Mouse (Mus musculus) subcutaneous adipose tissue, adult 2 months (tissue): ENCODE results near the gene Coq6. TPM values are rescaled to one million over a fixed set of nuclear protein-coding genes. Genes with fewer than 3 reads are reported as not detected.

Source experiments
- polyA plus RNA-seq: library from polyadenylated mRNA; depleted of rRNA; stranded (reverse); fragments of >200 nt; gene quantifications from 2 replicates; pipeline ENCODE4 v1.2.3, GENCODE M21; 2012; ENCODE audit warnings: low replicate concordance; rRNA removed

Coq6 gene
- polyA plus RNA-seq = 66.8 and 81.5 TPM in 2 replicates

DNA sequence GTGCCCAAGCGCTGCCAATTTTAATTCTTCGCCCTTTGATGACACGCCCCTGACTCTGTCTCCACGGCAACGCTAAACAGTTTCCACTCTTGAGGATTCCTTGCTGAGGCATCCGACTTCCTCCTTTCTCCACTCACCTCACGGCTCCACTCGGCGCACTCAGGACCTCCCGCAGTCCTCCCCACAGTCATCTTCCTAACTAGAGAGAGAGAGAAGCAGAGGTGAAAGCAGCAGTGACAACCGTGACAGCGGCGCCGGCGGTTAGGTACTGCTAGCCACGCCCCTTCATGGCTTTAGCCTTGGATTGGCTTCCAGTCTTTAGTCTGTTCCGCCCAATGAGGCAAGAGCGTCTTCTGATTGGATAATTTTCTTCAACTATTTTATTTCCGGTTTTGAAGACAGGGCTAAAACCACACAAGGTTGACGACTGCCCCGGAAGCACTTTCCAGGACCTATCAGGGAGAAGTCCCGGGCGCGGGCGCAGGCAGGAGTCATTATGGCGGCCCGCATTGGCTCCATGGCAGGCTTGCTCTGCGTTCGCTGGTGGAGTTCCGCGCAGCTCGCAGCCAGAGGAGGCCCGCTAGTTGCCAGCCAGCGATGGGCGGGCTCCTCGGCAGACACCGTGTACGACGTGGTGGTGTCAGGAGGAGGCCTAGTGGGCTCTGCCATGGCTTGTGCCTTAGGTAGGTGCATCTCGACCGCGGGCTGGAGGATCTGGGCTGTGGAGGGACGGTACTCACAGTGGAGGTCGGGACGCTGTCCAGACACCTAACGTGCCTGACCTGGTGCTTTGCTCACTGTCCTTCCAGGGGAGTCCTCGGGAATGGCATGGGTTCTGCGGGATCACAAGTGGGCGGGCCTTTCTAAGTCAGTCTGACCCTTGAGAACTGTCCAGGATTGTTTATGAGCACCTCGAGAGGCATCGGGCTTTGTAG is at the start of gene Coq6, which contains the start of gene Fam161b:
Gene Coq6, plus strand, starts transcription at position 103 of the 935 bp plus-strand sequence.
Gene Fam161b, minus strand, starts transcription at position 279 of the 935 bp plus-strand sequence.

DNA sequence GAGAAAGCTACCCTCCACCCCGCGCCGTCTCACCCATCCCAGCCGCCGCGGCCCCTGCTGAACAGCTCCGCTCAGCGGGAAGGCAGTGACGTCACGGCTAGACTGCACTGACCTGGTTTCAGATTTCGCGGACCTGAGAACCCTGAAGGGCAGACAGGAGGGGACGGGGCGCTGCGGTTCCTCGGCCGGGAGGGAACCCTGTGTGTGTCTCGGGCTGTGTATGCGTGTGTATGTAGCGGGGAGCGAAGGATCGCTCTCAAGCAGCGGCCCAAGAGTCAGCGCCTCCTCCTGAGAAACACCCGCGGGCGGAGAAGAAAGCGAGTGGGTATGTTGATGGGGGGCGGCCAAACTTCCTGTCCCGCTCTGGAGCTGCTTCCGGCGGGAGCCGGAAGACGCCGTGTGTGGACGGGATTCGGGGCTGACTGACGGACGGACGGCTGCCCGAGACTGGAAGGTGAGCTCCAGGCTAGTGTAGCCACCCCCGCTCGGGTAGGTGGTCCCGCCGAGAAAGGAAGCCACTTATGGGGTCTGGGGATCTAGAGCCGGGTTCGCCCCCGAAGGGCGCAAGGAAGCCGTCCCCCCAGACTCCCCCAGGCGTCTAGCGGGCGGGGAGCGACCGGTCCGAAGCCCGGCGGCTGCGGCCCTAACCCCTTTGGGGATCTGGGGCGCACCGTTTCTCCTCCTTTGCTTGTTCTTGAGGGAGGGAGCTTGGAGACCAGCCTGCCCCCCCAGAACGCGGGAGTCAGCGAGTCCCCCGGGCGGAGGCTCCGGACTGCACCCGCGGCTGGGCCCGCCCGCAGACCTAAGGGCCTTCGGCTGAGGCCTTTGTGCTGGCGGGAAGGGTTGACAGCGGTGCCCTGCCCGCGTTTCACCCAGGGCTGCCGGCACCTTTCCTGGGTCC is 44.5 kb upstream of the Coq6 start, which contains the start of gene Zfp410:
Gene Zfp410, plus strand, starts transcription at position 132 of the 901 bp plus-strand sequence.

DNA sequence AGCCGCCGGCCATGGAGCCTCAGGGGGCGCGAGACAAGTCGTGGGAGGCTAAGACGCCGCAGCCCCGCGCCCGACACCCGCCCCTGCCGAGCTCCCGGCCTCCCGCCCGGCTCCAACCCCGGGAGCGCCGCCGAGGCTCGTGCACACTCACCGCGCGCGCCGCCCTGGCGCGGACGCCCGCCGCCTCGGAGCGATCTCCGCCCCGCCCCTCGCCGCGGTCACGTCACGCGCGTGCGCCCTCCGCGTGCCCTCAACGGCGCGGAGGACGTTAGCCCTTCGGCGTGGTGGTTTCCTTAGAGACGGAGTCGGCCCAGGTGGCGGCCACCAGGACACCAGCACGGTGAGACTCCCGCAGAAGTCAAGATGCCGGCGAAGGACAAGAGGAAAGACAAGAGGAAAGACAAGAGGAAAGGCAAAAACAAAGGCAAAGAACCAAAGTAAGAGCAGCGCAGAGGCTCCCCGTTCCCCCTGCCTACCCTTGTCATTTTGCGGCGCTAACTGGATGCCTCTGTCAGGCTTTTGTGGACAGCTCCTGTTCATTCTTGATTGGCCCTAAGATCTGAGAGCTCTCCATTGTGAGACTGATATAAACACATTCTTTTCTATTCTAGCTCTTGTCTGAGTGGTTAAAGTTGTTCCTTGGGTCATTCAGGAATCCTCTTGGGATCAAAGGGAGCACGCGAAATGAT is 47.5 kb downstream of the Coq6 start, which contains the start of the genes Entpd5 and Bbof1:
Gene Entpd5, minus strand, starts transcription at position 211 of the 689 bp plus-strand sequence.
Gene Bbof1, plus strand, starts transcription at position 253 of the 689 bp plus-strand sequence.

DNA sequence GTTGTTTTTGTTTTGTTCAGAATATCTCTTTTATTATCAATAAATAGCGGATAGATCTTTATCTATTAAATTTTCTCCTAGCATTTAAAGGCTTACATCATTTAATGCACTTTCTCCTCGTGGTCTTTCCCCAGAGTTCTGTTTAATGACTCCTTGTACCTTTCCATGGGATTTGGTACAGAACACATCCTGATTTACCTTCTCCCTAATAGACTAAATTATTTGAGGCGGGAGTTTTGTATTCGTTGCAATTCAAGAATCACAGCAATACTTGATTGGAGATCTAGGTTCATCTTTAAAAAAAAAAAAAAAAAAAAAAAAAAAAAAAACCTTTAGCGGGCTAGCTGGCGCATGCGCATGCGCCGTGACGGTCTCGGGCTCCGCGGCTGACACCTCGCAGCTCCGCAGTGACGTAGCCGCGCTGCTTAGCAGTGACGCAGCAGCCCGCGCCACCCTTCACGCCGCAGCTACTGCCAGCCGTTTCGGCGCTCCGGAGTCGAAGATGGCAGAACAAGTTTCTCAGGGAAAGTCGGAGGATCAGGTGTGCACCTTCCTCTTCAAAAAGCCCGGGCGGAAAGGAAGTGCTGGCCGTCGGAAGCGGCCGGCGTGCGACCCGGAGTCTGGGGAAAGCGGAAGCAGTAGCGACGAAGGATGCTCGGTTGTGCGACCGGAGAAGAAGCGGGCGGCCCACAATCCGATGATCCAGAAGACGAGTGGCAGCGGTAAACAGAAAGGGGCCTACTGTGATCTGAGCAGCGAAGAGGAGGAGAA is 55.6 kb downstream of the Coq6 start, which contains the start of gene Rnf113a2:
Gene Rnf113a2, plus strand, starts transcription at position 363 of the 771 bp plus-strand sequence.

Other genes with a start within 250 kb of the Coq6 start
- 2.8 and 6.8 TPM in 2 replicates for gene Dnal1, start 247.3 kb upstream of the Coq6 start, polyA plus RNA-seq
- 0.11 and 0.12 TPM in 2 replicates for gene Pnma1, start 213.2 kb upstream of the Coq6 start, polyA plus RNA-seq
- 13.8 and 20.7 TPM in 2 replicates for gene Elmsan1, start 142.8 kb upstream of the Coq6 start, polyA plus RNA-seq
- 21.2 and 34.9 TPM in 2 replicates for gene Ptgr2, start 76.4 kb upstream of the Coq6 start, polyA plus RNA-seq
- 30.1 and 36.9 TPM in 2 replicates for gene Zfp410, start 44.8 kb upstream of the Coq6 start, polyA plus RNA-seq
- 1.5 and 1.6 TPM in 2 replicates for gene Fam161b, start 176 bp downstream of the Coq6 start, polyA plus RNA-seq
- gene Entpd5, start 47.4 kb downstream of the Coq6 start, polyA plus RNA-seq = 14.3 and 18.4 TPM in 2 replicates
- 0.22 and 0.27 TPM in 2 replicates for gene Bbof1, start 47.4 kb downstream of the Coq6 start, polyA plus RNA-seq
- gene Rnf113a2, start 55.5 kb downstream of the Coq6 start, polyA plus RNA-seq = 5.2 and 6.0 TPM in 2 replicates
- 83.5 and 170 TPM in 2 replicates for gene Aldh6a1, start 89.3 kb downstream of the Coq6 start, polyA plus RNA-seq
- 16.7 and 24.1 TPM in 2 replicates for gene Lin52, start 89.8 kb downstream of the Coq6 start, polyA plus RNA-seq
- gene Vsx2, start 208.1 kb downstream of the Coq6 start, polyA plus RNA-seq = not detected in 2 replicates